Mouse (Mus musculus) liver, embryonic 15.5 days (tissue): ENCODE results near the gene Gm12830. TPM values are rescaled to one million over a fixed set of nuclear protein-coding genes. Genes with fewer than 3 reads are reported as not detected.

Experiments used
- ATAC-seq: fragments of 200-750 bp; cut with Nextera tagmentation; 2 replicates; pipeline ENCODE4 v1.8.0; 2017; ENCODE audit warnings: moderate number of reproducible peaks, mild to moderate bottlenecking, moderate library complexity; ENCODE audit not compliant: insufficient read depth
- H3K27ac ChIP-seq: fragments of 300-500 bp; sonication (generic); replicated peaks from 2 replicates; pipeline ENCODE4 v1.5.1; 2015; ENCODE audit warnings: mild to moderate bottlenecking, inconsistent platforms
- H3K27me3 ChIP-seq: fragments of 300-500 bp; sonication (generic); 2 replicates; pipeline ENCODE4 v1.6.1; 2015; ENCODE audit warnings: mild to moderate bottlenecking, inconsistent platforms
- H3K36me3 ChIP-seq: fragments of 300-500 bp; sonication (generic); replicated peaks from 2 replicates; pipeline ENCODE4 v1.6.1; 2015; ENCODE audit warnings: moderate library complexity, mild to moderate bottlenecking, inconsistent platforms
- H3K4me1 ChIP-seq: fragments of 300-500 bp; sonication (generic); replicated peaks from 2 replicates; pipeline ENCODE4 v1.6.1; 2015; ENCODE audit warnings: inconsistent platforms
- H3K4me2 ChIP-seq: fragments of 300-500 bp; sonication (generic); 2 replicates; pipeline ENCODE4 v1.6.1; 2015; ENCODE audit warnings: moderate library complexity, mild to moderate bottlenecking, inconsistent platforms
- H3K4me3 ChIP-seq: fragments of 300-500 bp; sonication (generic); replicated peaks from 2 replicates; pipeline ENCODE4 v1.5.1; 2015; ENCODE audit warnings: mild to moderate bottlenecking, inconsistent platforms
- H3K9ac ChIP-seq: fragments of 300-500 bp; sonication (generic); 2 replicates; pipeline ENCODE4 v1.6.1; 2015; ENCODE audit warnings: moderate library complexity, mild to moderate bottlenecking, inconsistent platforms
- H3K9me3 ChIP-seq: fragments of 300-500 bp; sonication (generic); replicated peaks from 2 replicates; pipeline ENCODE4 v1.6.1; 2016; ENCODE audit warnings: inconsistent platforms
- WGBS: fragments of 180-500 bp; shearing (Covaris S2); methylation state at CpG from one replicate; pipeline ENCODE4 v1.1.7; 2015; ENCODE audit warnings: mixed read lengths; ENCODE audit not compliant: insufficient replicate concordance; 5-methylcytosine and 5-hydroxymethylcytosine counted together
- polyA plus RNA-seq: library from polyadenylated mRNA; unstranded; fragments of >200 nt; fragmentation: Nextera tagmentation; extraction: Ambion mirVana; gene quantifications from 2 replicates; pipeline ENCODE4 v1.2.1, GENCODE M21; 2015

Gm12830 gene
- polyA plus RNA-seq, 1 experiment from 2014 or later: not detected

- H3K9me3 ChIP-seq: no peaks in the 10 kb centered on the region
- ATAC-seq: no peak
- H3K4me3 ChIP-seq: no peak overlapping the region
- no peak overlapping the region for H3K4me2 ChIP-seq
- no peak overlapping the region for H3K9ac ChIP-seq
- WGBS: 2% methylated on average over 39 of the region's 39 CpGs
- no peak overlapping the region for H3K27ac ChIP-seq
- H3K27me3 ChIP-seq: peaks cover 100% of the 10 kb centered on the region
- peaks cover 9% of the 10 kb centered on the region; the same call in 1 of the 2 replicates for H3K4me1 ChIP-seq
- H3K36me3 ChIP-seq: no peaks in the 10 kb centered on the region
These were observed 81.3 kb downstream of the Gm12830 start for GRCm38 (mm10) chr4:114902641-114903421.

DNA sequence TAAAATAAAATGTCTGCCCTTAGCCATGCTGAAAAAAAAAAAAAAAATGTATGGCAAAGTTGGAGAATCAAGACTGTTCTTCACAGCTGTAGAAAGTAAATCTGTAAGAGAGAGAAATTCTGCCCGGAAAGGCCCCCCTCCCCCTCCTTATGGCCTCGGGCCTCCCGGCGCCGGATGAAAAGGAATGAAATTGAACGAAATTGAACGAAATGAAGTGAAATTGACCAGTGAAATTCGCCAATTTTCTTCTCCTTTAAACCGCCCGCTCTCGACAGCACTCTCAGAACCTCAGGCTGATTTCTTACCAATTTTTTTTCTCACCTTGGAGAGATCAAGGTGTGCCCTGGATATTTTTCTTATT is 81.9 kb downstream of the Gm12830 start:
- H3K4me1 ChIP-seq: peaks cover 15% of the 10 kb centered on the region
- H3K9ac ChIP-seq: no peak overlapping the region
- peaks cover 100% of the 10 kb centered on the region for H3K27me3 ChIP-seq
- no peaks in the 10 kb centered on the region for H3K36me3 ChIP-seq
- WGBS: 2% methylated on average over 11 of the region's 11 CpGs
- ATAC-seq: no peak
- H3K4me2 ChIP-seq: no peak overlapping the region
- no peak overlapping the region for H3K27ac ChIP-seq
- no peaks in the 10 kb centered on the region for H3K9me3 ChIP-seq
- H3K4me3 ChIP-seq: no peak overlapping the region

DNA sequence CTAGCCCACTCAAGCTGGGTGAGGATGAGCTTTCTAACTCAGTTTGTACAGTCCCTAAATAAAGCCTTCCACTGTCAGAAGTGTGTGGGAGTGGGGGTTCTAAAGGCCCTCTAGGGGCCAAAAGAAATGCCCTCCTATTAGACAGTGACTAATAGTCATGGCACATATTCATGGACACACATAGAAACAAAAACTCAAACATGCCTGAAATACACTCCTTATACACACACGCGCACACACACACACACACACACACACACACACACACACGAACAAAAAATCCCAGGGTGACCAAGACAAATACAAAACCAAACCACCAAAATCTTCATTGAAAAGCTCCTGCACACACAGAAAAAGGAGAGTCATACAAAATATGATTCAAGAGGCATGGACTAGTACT is 84.0 kb downstream of the Gm12830 start:
- H3K36me3 ChIP-seq: no peaks in the 10 kb centered on the region
- H3K27me3 ChIP-seq: peaks cover 100% of the 10 kb centered on the region
- no peaks in the 10 kb centered on the region for H3K9me3 ChIP-seq
- no peak for ATAC-seq
- no peak overlapping the region for H3K4me2 ChIP-seq
- no peak overlapping the region for H3K27ac ChIP-seq
- no peak overlapping the region for H3K9ac ChIP-seq
- peaks cover 27% of the 10 kb centered on the region for H3K4me1 ChIP-seq
- 42% methylated on average over 3 of the region's 3 CpGs for WGBS
- no peak overlapping the region for H3K4me3 ChIP-seq

Other genes with a start within 250 kb of the Gm12830 start
- not detected in 2 replicates for gene Foxd2, start 87.2 kb downstream of the Gm12830 start, polyA plus RNA-seq
- gene Foxe3, start 104.3 kb downstream of the Gm12830 start, polyA plus RNA-seq: not detected in 2 replicates
- gene Cmpk1, start 165.5 kb downstream of the Gm12830 start, polyA plus RNA-seq: 53.4 and 56.9 TPM in 2 replicates
- gene Stil, start 178.4 kb downstream of the Gm12830 start, polyA plus RNA-seq: 8.9 and 9.5 TPM in 2 replicates
- 26.5 and 31.0 TPM in 2 replicates for gene Tal1, start 234.7 kb downstream of the Gm12830 start, polyA plus RNA-seq